Mouse (Mus musculus): ENCODE data around the gene Tmeff1. TPM values are rescaled to one million over a fixed set of nuclear protein-coding genes. Genes with fewer than 3 reads are reported as not detected.

Gene Tmeff1
- polyA plus RNA-seq (2012; ENCODE audit: insufficient read depth, insufficient read length, low replicate concordance, missing spikeins) = not detected in 2 replicates

DNA sequence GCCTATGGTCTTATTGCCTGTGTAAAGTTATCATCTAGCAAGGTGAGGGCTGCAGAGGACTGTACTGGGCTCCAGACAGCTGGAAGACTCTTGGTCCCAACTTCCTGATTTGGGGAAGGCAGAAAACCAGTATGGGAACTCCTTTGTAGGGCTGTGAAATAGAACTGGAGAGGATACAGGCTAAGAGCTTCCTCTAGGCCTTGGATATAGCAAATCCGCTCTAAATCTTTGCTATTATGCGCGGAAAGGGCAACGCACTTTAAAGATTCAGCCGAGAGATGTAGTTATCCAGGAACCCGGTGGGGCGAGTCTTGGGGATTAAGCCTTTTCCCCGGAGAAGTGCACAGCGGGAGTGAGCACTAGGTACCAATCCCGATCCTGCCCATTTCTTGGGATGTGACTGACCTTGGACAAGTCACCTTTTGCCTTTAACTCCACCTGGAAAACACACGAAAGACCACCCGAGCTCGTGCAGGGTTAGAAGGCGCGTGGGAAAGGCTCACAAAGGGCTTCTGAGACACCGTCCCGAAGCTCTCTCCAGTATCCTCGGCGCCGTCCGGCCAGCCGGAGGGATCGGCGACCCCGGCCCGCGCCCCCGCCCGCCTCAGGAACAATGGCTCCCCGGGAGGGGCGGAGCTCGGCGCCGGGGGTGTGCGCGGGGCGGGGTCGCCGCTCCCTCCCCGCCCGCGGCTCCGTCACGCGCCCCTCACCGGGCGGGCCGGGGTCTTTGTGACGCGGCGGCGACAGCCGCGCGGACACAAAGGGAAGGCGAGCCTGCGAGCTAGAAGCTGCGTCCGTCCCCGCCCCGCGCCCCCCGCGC lies at the start of gene Tmeff1:
Gene Tmeff1 (plus strand): TSS at position 754 of the 820 bp plus-strand sequence.
- H3K4me1 ChIP-seq (ENCODE audit: control insufficient read depth, insufficient read depth, low read length) = peaks cover 24% of the 10 kb centered on the region
- 2% methylated on average over 64 of the region's 64 CpGs for WGBS
- no peak for TF ChIP-seq POLR2A (IDR thresholded peaks at IDR 0.05; ENCODE audit: insufficient read depth, low read depth, low read length)
- TF ChIP-seq CTCF (IDR thresholded peaks at IDR 0.05; ENCODE audit: insufficient read depth, low read depth, low read length) = no peak

DNA sequence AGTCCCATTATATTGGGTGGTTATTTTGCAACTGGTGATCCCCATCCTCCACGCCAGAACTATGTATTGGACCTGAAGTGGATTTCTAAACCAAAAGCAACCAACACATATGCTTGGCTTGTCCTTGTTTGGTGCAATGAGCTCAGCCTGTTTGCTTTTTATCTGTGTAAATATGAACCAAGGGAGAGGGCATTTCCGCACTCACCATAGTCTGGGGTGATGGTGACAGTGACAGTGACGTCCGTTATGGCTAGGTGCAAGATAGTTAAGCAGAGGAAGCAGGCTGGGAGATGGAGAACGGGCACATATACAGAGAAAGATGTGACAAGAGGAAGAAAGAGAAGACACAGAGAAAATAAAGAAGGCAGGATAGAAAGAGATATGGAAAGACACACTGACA lies 48.7 kb upstream of the Tmeff1 start:
- H3K4me3 ChIP-seq (ENCODE audit: insufficient read depth, low read depth, low read length) = no peak overlapping the region
- no peak overlapping the region for H3K27ac ChIP-seq (ENCODE audit: insufficient read depth, low read depth, low read length)
- WGBS = 73% methylated on average over 5 of the region's 5 CpGs
- peaks cover 3% of the 10 kb centered on the region for H3K4me1 ChIP-seq (ENCODE audit: control insufficient read depth, insufficient read depth, low read length)
- TF ChIP-seq POLR2A (IDR thresholded peaks at IDR 0.05; ENCODE audit: insufficient read depth, low read depth, low read length) (no peak), CTCF (IDR thresholded peaks at IDR 0.05; ENCODE audit: insufficient read depth, low read depth, low read length) (no peak)

More for the DNA sequence above, at the start of gene Tmeff1:
- H3K27ac ChIP-seq (ENCODE audit: insufficient read depth, low read depth, low read length) = peak within 1 kb of the TSS; percentile 94
- H3K4me3 ChIP-seq (ENCODE audit: insufficient read depth, low read depth, low read length) = peak within 1 kb of the TSS; percentile 90

DNA sequence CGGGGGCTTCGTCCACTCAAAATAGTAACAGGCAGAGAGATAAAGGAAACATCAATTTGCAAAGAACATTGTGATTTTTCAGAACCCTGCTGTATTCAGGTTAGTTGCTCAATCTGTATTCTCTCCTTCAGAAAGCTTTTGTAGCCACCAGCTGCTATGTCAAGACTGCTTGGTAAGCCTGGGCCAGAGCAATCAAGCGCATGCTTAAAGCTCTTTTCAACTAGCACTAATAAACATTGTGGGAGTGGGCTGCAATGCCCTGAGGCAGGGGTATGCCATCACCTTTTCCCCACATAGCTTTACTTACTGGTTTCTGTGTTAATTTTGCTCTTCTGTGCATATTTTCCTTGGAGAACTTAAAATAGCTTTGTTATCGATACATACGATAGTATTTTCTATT lies 48.0 kb upstream of the Tmeff1 start:
- WGBS = 56% methylated on average over 5 of the region's 5 CpGs
- Histone ChIP-seq H3K4me3 (ENCODE audit: insufficient read depth, low read depth, low read length) (no peak overlapping the region), H3K27ac (ENCODE audit: insufficient read depth, low read depth, low read length) (no peak overlapping the region), H3K4me1 (ENCODE audit: control insufficient read depth, insufficient read depth, low read length) (peaks cover 10% of the 10 kb centered on the region)
- TF ChIP-seq CTCF (IDR thresholded peaks at IDR 0.05; ENCODE audit: insufficient read depth, low read depth, low read length) (no peak), POLR2A (IDR thresholded peaks at IDR 0.05; ENCODE audit: insufficient read depth, low read depth, low read length) (no peak)

DNA sequence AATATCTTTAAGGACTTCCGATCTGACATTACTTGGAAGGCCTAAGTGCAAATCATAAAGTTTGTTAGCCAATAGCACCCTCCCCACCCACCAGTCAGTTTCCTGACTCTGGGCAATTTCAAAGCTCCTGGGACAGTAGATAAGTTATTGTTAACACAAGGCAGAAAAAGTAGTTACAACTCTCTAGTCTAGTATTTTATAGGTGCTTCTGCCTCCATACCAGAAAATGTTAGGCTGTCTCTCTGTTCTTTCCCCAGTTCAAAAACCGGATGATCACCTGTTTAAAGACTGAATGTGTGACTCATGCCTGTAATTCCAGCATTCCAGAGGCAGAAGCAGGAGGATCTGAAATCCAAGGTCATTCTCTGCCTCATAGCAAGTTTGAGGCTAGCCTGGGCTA lies 46.4 kb upstream of the Tmeff1 start:
- no peak overlapping the region for H3K4me3 ChIP-seq (ENCODE audit: insufficient read depth, low read depth, low read length)
- no peak overlapping the region for H3K27ac ChIP-seq (ENCODE audit: insufficient read depth, low read depth, low read length)
- 94% methylated on average over 2 of the region's 2 CpGs for WGBS
- no peak for TF ChIP-seq POLR2A (IDR thresholded peaks at IDR 0.05; ENCODE audit: insufficient read depth, low read depth, low read length)
- TF ChIP-seq CTCF (IDR thresholded peaks at IDR 0.05; ENCODE audit: insufficient read depth, low read depth, low read length) = no peak
- peaks cover 18% of the 10 kb centered on the region for H3K4me1 ChIP-seq (ENCODE audit: control insufficient read depth, insufficient read depth, low read length)

DNA sequence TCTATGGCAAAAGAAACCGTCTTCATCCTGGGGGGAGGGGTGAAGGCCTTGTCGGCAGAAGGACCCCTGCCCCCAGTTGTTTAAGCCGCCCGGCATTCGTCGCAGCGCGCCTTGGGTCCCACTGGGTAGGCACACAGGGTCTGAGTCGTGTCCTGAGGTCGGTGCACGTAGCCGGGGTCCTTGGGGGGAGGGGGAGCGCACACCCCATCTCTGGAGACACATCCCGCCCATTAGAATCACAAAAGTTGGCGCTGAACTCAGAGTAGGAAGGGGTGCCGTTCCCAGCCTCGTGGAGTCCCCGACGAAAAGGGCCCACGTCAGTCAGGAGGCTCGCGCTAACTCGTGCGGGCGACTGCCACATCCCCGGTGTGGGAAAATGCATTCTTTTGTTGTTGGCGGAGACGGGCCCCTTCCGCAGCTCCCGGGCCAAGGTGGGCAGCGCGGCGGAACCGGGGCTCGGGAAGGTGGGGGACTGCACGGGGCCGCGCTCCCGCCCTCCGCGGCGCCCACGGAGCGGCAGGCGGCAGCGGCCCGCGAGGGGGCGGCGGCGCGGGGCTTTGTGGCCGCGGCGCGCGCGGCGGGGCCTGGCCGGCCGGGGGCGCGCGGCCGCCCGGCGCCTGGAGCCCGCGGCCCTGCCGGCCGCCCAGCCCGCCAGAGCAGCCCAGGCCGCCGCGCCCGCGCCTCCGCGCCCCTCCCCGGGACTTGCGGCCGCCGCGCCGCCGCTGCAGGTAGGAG lies 45.0 kb upstream of the Tmeff1 start, which contains the start of gene Msantd3:
Gene Msantd3 (plus strand): TSS at position 95 of the 735 bp plus-strand sequence.
- 17% methylated on average over 84 of the region's 86 CpGs for WGBS
- TF ChIP-seq CTCF (IDR thresholded peaks at IDR 0.05; ENCODE audit: insufficient read depth, low read depth, low read length) (no peak), POLR2A (IDR thresholded peaks at IDR 0.05; ENCODE audit: insufficient read depth, low read depth, low read length) (no peak)
- Histone ChIP-seq H3K4me3 (ENCODE audit: insufficient read depth, low read depth, low read length) (peak within 1 kb of the TSS; percentile 95), H3K27ac (ENCODE audit: insufficient read depth, low read depth, low read length) (peak within 1 kb of the TSS; percentile 89), H3K4me1 (ENCODE audit: control insufficient read depth, insufficient read depth, low read length) (peaks cover 21% of the 10 kb centered on the region)

DNA sequence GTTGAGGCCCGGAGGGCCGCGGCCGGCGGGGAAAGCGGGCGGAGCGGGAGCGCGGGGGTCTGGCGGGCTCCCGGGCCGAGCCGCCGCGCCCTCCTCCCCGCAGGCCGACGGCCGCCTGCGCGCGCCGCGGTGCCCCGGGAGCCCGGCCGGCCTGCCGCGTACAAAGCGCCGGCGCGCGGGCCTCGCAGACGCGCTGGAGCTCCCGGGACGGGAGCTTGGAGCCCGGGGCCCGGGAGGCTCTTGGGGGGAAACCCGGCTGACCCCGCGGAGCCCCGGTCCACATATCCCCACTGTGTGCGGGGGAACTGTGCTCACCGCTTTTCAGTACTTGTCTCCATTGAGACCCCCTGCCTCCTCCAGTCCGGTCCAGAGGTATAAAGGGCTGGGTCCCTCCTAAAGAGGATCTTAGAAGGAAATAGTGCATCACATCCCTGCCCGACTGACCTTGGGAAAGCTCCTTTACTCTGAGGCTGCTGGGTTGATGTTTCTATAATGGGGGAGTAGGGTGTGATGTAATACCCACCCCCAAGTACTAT lies 44.3 kb upstream of the Tmeff1 start:
- peak overlapping the region; percentile 89 for H3K27ac ChIP-seq (ENCODE audit: insufficient read depth, low read depth, low read length)
- WGBS = 11% methylated on average over 50 of the region's 50 CpGs
- H3K4me1 ChIP-seq (ENCODE audit: control insufficient read depth, insufficient read depth, low read length) = peaks cover 24% of the 10 kb centered on the region
- H3K4me3 ChIP-seq (ENCODE audit: insufficient read depth, low read depth, low read length) = peak overlapping the region; percentile 95
- TF ChIP-seq POLR2A (IDR thresholded peaks at IDR 0.05; ENCODE audit: insufficient read depth, low read depth, low read length) (no peak), CTCF (IDR thresholded peaks at IDR 0.05; ENCODE audit: insufficient read depth, low read depth, low read length) (no peak)

DNA sequence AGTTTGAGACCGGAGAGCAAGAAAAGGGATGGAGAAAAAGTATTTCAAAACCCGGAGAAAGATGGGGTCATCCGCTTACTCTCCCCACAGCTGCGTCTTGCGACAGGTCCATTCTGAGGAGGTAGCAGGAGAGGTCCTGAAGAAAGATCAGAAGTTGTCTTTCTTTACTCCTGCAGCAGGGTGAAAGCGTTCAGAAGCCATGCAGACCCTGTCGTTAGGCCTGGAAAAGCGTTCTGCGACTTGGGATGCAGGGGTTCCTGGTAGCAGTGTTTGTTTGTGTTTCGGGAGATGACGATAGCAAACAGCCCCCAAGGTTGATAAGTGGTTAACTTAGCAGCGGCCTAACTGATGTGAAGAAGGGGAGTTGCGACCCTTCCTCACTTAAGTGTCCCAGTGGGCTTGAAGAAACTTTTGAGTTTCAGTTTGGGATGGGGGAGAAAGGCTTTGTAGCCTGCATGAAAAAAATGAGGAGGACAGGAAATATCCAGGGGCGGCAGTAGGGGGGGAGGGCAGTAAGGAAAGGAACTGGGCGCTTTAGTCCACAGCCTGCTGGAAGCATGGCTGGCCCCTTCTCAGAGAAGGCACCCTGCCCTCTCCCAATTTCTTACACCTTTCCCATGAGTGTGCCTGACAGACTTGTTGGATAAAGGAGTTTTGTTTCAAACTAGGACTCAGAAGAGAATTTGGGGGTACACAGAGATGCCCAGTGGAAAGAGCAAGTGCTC lies 43.3 kb upstream of the Tmeff1 start:
- Histone ChIP-seq H3K27ac (ENCODE audit: insufficient read depth, low read depth, low read length) (no peak overlapping the region), H3K4me3 (ENCODE audit: insufficient read depth, low read depth, low read length) (peak overlapping the region; percentile 41), H3K4me1 (ENCODE audit: control insufficient read depth, insufficient read depth, low read length) (peaks cover 29% of the 10 kb centered on the region)
- 19% methylated on average over 15 of the region's 15 CpGs for WGBS
- TF ChIP-seq POLR2A (IDR thresholded peaks at IDR 0.05; ENCODE audit: insufficient read depth, low read depth, low read length) (no peak), CTCF (IDR thresholded peaks at IDR 0.05; ENCODE audit: insufficient read depth, low read depth, low read length) (no peak)

DNA sequence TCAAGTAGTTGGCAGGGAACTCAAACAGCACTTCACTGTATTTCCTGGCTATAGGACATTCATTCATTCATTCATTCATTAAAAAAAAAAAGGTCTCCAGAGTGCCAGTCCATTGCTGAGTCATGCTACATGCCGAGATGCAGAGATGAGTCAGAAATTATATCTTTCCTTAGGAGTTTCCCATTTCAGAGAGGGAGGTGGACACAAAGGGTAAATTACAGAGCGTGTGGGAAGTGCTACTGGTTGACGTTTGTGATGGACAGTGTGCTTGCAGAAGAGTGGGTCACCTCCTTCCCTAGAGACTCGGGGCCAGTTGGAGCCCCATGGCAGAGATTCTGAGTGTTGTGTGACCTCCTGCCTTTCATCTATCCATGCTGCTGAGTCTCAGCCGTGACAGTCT lies 42.6 kb upstream of the Tmeff1 start:
- peaks cover 32% of the 10 kb centered on the region for H3K4me1 ChIP-seq (ENCODE audit: control insufficient read depth, insufficient read depth, low read length)

More for the DNA sequence above, 42.6 kb upstream of the Tmeff1 start:
- H3K27ac ChIP-seq (ENCODE audit: insufficient read depth, low read depth, low read length) = no peak overlapping the region
- TF ChIP-seq POLR2A (IDR thresholded peaks at IDR 0.05; ENCODE audit: insufficient read depth, low read depth, low read length) (no peak), CTCF (IDR thresholded peaks at IDR 0.05; ENCODE audit: insufficient read depth, low read depth, low read length) (no peak)
- WGBS = 25% methylated on average over 5 of the region's 5 CpGs
- no peak overlapping the region for H3K4me3 ChIP-seq (ENCODE audit: insufficient read depth, low read depth, low read length)

Data from olfactory bulb, adult 2 months (tissue).